Mouse (Mus musculus) gastrocnemius, postnatal 10 days (tissue): ENCODE data around the gene Rbbp9. TPM values are rescaled to one million over a fixed set of nuclear protein-coding genes. Genes with fewer than 3 reads are reported as not detected.
A peak's percentile ranks its signal among the peaks of the same experiment; 100 is the strongest.
"Not testable (repeated sequence)": the region's sequence is repeated elsewhere in the genome, so short reads cannot be mapped to it uniquely, and the experiment has no call there.

Experiments used
- DNase-seq: peaks from one replicate; pipeline ENCODE4 v3.0.0; 2021; ENCODE audit warnings: mixed read lengths
- long read RNA-seq, 2 experiments: library from polyadenylated mRNA; stranded (forward); transcript quantifications; one replicate each; pipeline ENCODE4 v2.0.0; 2021
- total RNA-seq, 2 experiments: library from RNA; stranded (reverse); gene quantifications; 2 replicates each; pipeline ENCODE4 v1.2.3; 2021

Gene Rbbp9
- 1 to 10 TPM; 9.0 to 9.9 TPM for total RNA-seq
- long read RNA-seq, experiment 1, transcript Rbbp9-201 (5 exons, 2,170 nt), result major isoform, 5 of 5 reads
- long read RNA-seq, experiment 1, partial matches to known transcripts, result 0 of 5 reads
- long read RNA-seq, experiment 1, other reads (novel, unspliced or antisense), result 0 of 5 reads
- long read RNA-seq, experiment 2, transcript Rbbp9-201 (5 exons, 2,170 nt), result major isoform, 5 of 7 reads
- long read RNA-seq, experiment 2, partial matches to known transcripts, result 0 of 7 reads
- long read RNA-seq, experiment 2, other reads (novel, unspliced or antisense), result 2 of 7 reads

DNA sequence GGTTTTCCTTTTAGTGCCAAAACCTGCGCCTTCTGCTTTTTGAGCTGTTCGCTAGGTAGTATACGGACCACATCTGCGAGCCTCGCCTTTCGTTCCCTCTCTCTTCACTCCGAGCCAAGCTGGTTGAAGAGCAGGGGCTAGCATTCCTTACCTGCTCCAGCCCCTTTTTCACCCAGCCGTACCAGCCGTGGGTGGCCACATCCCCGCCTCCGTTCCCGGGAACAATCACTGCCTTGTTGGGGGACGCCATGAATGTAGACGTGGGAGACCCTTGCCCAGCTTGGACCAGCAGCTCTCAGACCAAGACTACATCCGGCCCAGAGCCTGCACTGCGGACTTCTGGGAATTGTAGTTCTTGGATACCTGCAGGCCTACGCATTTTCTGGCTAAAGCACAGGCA, at the start of gene Rbbp9:
TSS of gene Rbbp9 (minus strand) at position 341 of the 400 bp plus-strand sequence.
- peak; percentile 27 for DNase-seq

- DNase-seq, result peak; percentile 82
Measured at GRCm38 (mm10) chr2:144599831-144600687, 49.4 kb upstream of the Rbbp9 start, which contains the start of gene Dtd1. Dtd1 (plus strand) TSS chr2:144599897.

DNA sequence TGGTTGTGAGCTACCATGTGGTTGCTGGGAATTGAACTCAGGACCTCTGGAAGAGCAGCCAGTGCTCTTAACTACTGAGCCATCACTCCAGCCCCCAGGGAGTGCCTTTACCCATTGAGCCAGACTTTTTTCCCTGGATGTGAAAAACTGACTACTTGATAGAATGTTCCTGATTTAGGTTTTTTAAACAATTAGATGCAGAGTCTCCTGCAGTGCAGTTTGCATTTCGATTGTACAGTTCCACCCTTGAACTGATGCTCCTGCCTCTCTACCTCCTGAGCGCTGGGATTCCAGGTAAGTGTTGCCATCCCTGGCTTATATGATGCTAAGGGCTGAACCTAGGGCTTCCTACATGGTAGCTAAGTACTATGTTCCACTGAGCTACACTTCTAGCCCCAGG, 47.3 kb upstream of the Rbbp9 start:
- DNase-seq, result no peak

- peak; percentile 67 for DNase-seq
Measured at GRCm38 (mm10) chr2:144593951-144594651, 43.4 kb upstream of the Rbbp9 start, which contains the start of gene Smim26. Smim26 (plus strand) TSS chr2:144594054.

DNA sequence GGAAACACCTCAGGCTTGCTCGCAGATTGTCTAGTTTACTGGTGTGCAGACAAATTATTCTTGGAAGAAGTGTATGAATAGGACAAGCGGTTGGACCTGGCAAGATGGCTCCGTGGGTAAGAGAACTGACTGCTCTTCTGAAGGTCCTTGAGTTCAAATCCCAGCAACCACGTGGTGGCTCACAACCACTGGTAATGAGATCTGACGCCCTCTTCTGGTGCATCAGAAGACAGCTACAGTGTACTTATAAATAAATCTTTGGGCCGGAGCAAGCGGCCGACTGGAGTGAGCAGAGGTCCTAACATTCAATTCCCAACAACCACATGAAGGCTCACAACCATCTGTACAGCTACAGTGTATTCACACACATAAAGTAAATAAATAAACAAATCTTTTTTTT, 42.4 kb upstream of the Rbbp9 start:
- not testable (repeated sequence) for DNase-seq

DNA sequence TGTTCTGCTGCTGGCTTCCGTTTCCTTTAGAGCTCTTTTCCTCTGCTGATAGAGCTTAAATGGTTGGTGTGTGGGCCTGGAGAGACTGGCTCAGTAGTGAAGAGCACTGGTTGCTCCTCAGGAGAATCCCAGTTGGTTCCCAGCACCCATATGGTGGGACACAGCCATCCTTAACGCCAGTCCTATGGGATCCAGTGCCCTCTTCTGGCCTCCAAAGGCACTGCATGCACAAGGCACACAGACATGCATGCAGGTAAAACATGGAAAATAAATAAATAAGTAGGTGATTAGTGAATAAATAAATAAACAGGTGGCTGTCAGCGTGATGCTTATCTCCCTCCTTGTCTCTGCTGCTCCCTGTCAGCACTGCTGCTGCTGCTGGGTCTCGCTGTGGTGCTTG, 38.1 kb upstream of the Rbbp9 start:
- no peak for DNase-seq

DNA sequence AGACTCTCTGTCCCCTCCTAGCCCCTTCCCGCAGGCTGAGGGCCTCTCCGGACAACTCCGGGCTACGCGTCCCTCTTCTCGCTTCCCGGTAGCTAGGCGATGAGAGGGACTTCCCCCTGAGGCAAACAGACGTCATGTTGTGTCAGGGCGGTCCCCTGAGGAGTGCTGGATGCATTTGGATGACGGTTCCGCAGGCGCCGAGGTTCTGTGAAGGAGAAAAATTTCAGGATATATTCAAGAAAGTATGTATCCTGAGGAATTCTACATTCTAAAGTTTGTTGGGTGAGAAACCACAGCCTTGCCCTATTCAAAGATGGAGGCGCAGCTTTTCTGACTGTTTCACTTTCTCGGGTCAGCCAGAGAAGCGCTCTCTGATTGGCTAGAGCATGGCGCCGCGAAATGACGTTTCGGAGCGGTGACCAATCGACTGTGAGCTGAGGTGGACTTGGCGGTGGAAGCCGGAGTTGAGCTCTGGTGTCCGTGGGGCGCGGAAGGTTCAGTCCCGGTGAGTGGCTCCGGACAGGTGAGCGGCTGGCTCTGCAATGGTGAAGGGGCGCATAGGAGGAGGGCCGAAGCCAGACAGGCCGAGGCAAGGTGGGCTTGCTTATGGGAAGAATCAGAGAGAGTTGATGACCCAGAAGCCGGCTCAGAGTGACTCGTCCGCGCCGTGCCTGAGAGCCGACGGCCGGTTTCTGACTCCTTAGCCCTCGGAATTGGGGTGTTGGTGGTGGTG, 5.3 kb upstream of the Rbbp9 start, which contains the start of gene Sec23b:
TSS of gene Sec23b (plus strand) at position 410 of the 733 bp plus-strand sequence.
- DNase-seq, result peak; percentile 94

- no peak for DNase-seq
Measured at GRCm38 (mm10) chr2:144555286-144555819, 4.7 kb upstream of the Rbbp9 start.

DNA sequence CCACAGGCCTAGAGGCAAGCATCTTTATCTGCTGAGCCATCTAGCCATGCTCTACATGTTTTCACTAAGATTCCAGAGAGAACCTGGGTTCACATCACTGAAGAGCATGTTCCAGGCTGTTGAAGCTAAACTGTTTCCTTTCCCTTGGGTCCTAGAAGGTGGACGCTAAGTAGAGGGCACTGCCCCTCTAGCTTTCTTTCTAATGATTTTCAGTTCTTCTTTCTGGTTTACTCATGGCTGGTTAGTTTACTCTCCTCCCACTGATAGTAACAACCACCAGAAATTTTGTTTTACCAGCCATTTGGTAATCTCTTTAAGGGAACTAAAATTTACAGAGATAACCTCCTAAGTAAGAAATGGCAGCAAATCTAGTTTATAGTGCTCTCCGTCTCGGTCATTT, 3.2 kb upstream of the Rbbp9 start:
- no peak for DNase-seq

DNA sequence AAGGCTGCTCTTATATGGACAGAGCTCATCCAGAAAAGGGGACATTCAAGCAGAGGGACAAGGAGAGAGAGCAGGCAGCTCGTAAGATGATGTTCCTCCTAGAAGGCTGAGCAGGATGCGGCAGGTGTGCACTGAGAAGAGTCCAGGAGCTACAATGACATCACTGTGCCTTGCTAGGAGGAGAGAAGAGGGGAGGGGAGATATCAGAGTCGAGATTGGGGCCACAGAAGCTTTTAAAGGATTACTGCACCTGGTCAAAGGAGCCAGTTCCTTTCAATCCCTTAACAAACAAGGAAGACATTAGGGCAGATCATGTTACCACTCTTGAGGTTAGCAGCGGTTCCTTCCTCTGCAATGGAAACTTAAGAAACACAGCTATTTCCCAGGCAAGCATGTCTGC, 3.1 kb downstream of the Rbbp9 start:
- no peak for DNase-seq

- no peak for DNase-seq
Measured at GRCm38 (mm10) chr2:144545481-144545880, 5.2 kb downstream of the Rbbp9 start.

DNA sequence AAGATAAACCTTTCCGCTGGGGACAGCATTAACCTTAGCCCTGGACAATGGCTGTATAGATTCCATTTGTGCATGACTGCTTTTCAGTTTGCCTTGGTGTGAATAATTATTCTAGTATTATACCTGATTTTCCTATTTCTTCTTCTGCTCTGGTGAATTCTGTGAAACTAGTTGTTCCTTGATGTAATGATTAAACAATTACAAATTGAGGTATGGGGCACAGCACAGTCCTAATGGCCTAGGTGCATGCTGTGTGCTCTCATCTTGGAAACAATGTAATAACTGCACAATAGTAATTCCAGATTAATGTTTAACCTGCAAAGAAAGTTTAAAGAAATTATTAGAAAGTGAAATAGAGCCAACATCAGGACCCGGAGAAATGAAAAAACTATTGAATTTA, 5.6 kb downstream of the Rbbp9 start:
- no peak for DNase-seq

DNA sequence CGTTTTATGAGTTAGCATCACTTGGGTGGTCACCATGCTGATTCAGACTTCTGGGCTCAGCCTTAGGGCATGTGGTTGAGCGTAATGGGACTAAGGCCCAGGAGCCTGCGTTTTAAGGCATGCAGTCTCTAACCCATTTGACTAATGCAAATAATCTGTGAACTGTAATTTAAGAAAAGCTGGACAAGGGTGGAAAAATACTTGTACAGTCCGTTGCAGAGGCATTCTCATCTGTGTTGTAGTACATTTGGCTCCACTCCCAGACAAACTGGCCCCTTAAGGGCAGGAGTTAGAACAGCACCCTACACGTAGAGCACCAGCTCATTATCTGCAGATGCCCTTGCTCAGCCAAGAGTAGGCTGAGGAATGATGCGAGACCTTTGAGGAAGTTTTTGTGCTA, 6.0 kb downstream of the Rbbp9 start:
- DNase-seq, result no peak

DNA sequence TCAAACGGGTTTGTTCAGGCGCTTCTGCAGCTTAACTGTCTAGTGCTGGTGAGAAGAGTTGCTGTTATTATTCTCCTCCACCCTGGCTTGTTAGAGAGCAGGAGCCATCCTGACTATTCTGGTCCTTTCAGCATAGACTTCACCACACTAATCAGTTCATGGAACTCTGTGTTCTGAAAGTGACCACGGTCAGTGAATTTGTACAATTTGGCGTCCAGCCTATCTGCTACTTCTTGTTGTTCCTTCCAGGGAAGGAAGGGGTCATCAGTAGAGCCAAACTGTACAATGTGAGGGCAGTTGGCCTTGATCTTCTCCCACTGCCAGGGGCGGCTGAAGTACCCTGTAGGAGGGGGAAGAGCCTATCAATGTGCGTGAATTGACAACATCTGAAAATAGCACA, 7.0 kb downstream of the Rbbp9 start:
- no peak for DNase-seq

DNA sequence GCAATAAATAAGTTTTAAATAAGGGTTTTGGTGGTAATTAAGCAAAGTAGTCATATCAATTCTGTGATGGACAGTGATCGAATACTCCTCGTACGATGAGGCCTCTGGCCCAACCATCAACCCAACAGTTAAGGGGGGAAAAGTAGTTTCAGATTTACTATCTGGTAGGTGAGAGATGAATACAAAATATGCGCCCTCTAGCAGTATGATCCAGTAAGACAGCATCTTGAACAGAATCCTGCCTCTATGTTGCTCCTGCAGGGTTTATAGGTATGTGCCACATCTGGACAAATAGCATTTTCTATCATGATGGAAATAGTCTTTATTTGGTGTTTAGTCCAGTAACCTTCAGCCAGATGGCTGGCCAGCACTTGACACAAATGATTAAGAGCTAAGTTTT, 9.4 kb downstream of the Rbbp9 start:
- DNase-seq, result no peak

GRCm38 (mm10) chr2:144537123-144537522, 13.5 kb downstream of the Rbbp9 start:
- no peak for DNase-seq

DNA sequence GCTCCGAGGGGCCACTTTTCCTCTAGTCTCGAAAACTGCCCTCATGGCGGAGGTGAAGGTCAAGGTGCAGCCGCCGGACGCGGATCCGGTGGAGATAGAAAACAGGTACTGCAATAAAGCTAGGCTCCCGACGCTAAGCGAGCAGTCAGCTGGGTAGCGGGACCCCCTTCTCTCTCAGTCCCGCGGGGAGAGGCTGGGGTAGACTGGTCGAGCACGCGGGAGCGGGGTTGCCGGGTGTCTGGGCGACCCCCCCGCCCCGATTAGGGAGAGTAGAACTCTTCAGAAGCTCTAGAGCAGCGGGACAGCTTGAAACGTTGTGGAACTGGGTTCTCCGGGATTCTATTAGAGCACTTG, 22.9 kb downstream of the Rbbp9 start:
- no peak for DNase-seq

DNA sequence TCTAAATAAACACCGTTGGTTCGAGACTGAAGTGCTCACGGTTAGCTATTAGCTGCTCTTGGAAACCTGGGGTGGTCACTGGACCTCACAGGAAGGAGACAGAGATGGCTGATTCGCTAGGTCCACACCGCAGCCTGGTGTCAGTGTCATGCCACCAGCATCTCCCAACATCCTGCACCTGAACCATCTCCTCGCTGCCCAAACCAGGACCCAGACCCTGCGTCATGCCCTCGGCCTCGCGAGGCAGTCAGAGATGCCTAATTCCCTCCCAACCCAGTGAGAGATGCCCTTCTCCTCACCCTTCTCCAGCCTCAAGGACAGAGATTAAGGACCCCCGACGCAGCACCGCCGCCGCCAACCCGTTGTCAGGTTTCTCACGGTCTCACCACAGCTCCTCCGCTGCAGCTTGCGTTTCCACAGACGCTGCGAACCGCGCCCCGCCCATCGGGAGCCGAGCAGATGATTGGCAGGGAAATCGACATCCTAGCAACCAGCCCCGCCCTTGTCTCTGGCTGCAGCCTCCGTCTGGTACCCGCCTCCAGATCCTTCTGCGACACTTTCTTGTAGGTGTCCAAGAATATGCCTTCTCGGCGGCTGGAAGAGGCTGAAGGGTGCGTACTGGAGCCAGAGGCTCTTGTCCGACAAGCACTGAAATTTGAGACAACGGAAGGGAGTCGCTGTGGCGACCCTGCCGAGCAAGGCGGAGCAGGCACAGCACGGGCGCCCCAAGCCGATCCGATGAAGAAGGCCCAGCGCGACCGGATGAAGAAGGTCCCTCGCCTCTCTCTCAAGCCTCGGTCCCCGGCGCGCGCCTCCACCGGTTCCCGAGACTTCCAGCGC, 23.5 kb downstream of the Rbbp9 start, which contains the start of the genes Dzank1 and Polr3f:
TSS of gene Dzank1 (minus strand) at position 434 of the 840 bp plus-strand sequence.
TSS of gene Polr3f (plus strand) at position 738 of the 840 bp plus-strand sequence.
- peak; percentile 90 for DNase-seq

GRCm38 (mm10) chr2:144525856-144526255, 24.8 kb downstream of the Rbbp9 start:
- DNase-seq, result no peak

DNA sequence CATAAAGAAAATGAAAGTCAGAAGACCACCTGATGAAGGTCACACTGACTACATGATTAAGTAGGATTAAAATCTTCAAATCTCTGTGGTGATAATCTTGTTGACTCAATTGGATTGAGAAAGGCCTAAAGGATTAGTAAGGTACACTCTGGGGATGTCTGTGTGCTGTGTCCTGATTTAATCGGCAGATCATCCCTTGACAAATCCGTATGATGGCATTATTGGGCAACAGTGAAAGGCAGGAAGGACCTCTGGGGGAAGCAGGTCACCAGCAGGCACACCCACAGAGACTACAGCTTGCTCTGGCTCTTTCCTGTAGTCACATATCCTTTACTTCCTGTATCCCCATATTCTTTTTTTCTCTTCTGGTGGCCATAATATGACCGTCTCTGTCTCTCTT, 30.9 kb downstream of the Rbbp9 start:
- DNase-seq, result no peak

GRCm38 (mm10) chr2:144514619-144515018, 36.0 kb downstream of the Rbbp9 start:
- DNase-seq, result no peak
